Mouse (Mus musculus): Measurements from ENCODE around the gene Echdc2. TPM values are rescaled to one million over a fixed set of nuclear protein-coding genes. Genes with fewer than 3 reads are reported as not detected.
"Not testable (repeated sequence)": the region's sequence is repeated elsewhere in the genome, so short reads cannot be mapped to it uniquely, and the experiment has no call there.

Echdc2 gene
- total and polyA plus RNA-seq, 3 experiments = 45.5 to 54.3 (median 51.1) TPM

- H3K9me3 ChIP-seq (replicated peaks; ENCODE audit: low read length) = peaks cover 5% of the 10 kb centered on the region
- dilution Hi-C loops (cut with MboI; ENCODE audit: extremely low pct_ligation_motif_present, extremely low pct_unique_long_range_greater_than_20kb, low sequenced_read_pairs) = no loop called here
- H3K27me3 ChIP-seq (replicated peaks) = no peaks in the 10 kb centered on the region
- in situ Hi-C loops (cut with MboI; ENCODE audit: low pct_ligation_motif_present, low pct_unique_long_range_greater_than_20kb, low sequenced_read_pairs) = no loop called here
- H3K36me3 ChIP-seq (replicated peaks in 1 of 2; ENCODE audit: control insufficient read depth in 1 of 2, insufficient read depth in 1 of 2, low read length in 1 of 2) = no peaks in the 10 kb centered on the region
- H3K27ac ChIP-seq (ENCODE audit: insufficient read depth, low read depth) = no peak within 1 kb of the TSS
- TF ChIP-seq ZMIZ1 (IDR thresholded peaks at IDR 0.05; ENCODE audit: low read depth, low read length) = no peak
- no peak for TF ChIP-seq MAX (IDR thresholded peaks at IDR 0.05; ENCODE audit: low read length)
- TF ChIP-seq TBP (conservative IDR thresholded peaks at IDR 0.05; ENCODE audit: low read depth, low read length) = no peak
- TF ChIP-seq NRF1 (IDR thresholded peaks at IDR 0.05; ENCODE audit: low read depth, low read length) = no peak
- TF ChIP-seq IRF4 (IDR thresholded peaks at IDR 0.05; ENCODE audit: low read depth, low read length) = no peak
- TF ChIP-seq ZNF384 (IDR thresholded peaks at IDR 0.05; ENCODE audit: low read depth, low read length) = no peak
- no peak for TF ChIP-seq POLR2AphosphoS2 (IDR thresholded peaks at IDR 0.05; ENCODE audit: low read depth, low read length)
- TF ChIP-seq USF1 (IDR thresholded peaks at IDR 0.05; ENCODE audit: low read depth, low read length) = no peak
- TF ChIP-seq EP300 (IDR thresholded peaks at IDR 0.05; ENCODE audit: low read length) = no peak
- TF ChIP-seq JUND (conservative IDR thresholded peaks at IDR 0.05; ENCODE audit: low read depth, low read length) = no peak
- TF ChIP-seq MXI1 (IDR thresholded peaks at IDR 0.05; ENCODE audit: low read depth, low read length) = no peak
- no peak for TF ChIP-seq PAX5 (IDR thresholded peaks at IDR 0.05; ENCODE audit: low read length)
- TF ChIP-seq CTCF (conservative IDR thresholded peaks at IDR 0.05 in 1 of 2, IDR thresholded peaks at IDR 0.05 in 1 of 2; ENCODE audit: low read depth in 2 of 2, low read length in 2 of 2) = no peak
- no peak for TF ChIP-seq SMC3 (IDR thresholded peaks at IDR 0.05; ENCODE audit: low read depth, low read length)
- no peak for TF ChIP-seq HCFC1 (IDR thresholded peaks at IDR 0.05; ENCODE audit: low read depth, low read length)
- H3K9ac ChIP-seq (ENCODE audit: insufficient read depth, low read depth) = no peak within 1 kb of the TSS
- H3K79me2 ChIP-seq (replicated peaks; ENCODE audit: control insufficient read depth, extremely low read depth, insufficient read depth, poor library complexity, severe bottlenecking) = no peaks in the 10 kb centered on the region
- DNase-seq (ENCODE audit: extremely low read depth) = no peak
- peaks cover 0 to 7% of the 10 kb centered on the region in 2 experiments; a peak in 2 of 4 replicates for H3K4me1 ChIP-seq (ENCODE audit: control insufficient read depth in 1 of 2, insufficient read depth in 2 of 2)
- no peak within 1 kb of the TSS for H3K4me2 ChIP-seq (ENCODE audit: insufficient read depth, low read depth, poor library complexity, severe bottlenecking)
- H3K4me3 ChIP-seq (replicated peaks in 1 of 3; ENCODE audit: low read depth in 2 of 3, low read length in 2 of 3, poor library complexity in 1 of 3) = no peak within 1 kb of the TSS
Observed at GRCm38 (mm10) chr4:108144880-108145279, 20.4 kb upstream of the Echdc2 start, which contains the start of gene Scp2. Gene Scp2, minus strand, starts transcription at chr4:108144998.

GRCm38 (mm10) chr4:108145554-108145953, 19.7 kb upstream of the Echdc2 start:
- H3K27ac ChIP-seq (ENCODE audit: insufficient read depth, low read depth); H3K4me2 ChIP-seq (ENCODE audit: insufficient read depth, low read depth, poor library complexity, severe bottlenecking); DNase-seq (ENCODE audit: extremely low read depth); H3K36me3 ChIP-seq (replicated peaks in 1 of 2; ENCODE audit: control insufficient read depth in 1 of 2, insufficient read depth in 1 of 2, low read length in 1 of 2); H3K9me3 ChIP-seq (replicated peaks; ENCODE audit: low read length); H3K4me1 ChIP-seq (ENCODE audit: control insufficient read depth in 1 of 2, insufficient read depth in 2 of 2); in situ Hi-C loops (cut with MboI; ENCODE audit: low pct_ligation_motif_present, low pct_unique_long_range_greater_than_20kb, low sequenced_read_pairs); H3K27me3 ChIP-seq (replicated peaks); H3K4me3 ChIP-seq (replicated peaks in 1 of 3; ENCODE audit: low read depth in 2 of 3, low read length in 2 of 3, poor library complexity in 1 of 3); H3K79me2 ChIP-seq (replicated peaks; ENCODE audit: control insufficient read depth, extremely low read depth, insufficient read depth, poor library complexity, severe bottlenecking); dilution Hi-C loops (cut with MboI; ENCODE audit: extremely low pct_ligation_motif_present, extremely low pct_unique_long_range_greater_than_20kb, low sequenced_read_pairs); H3K9ac ChIP-seq (ENCODE audit: insufficient read depth, low read depth): not testable (repeated sequence)

GRCm38 (mm10) chr4:108155141-108155540, 10.1 kb upstream of the Echdc2 start:
- H3K27ac ChIP-seq (ENCODE audit: insufficient read depth, low read depth); H3K9ac ChIP-seq (ENCODE audit: insufficient read depth, low read depth); H3K36me3 ChIP-seq (replicated peaks in 1 of 2; ENCODE audit: control insufficient read depth in 1 of 2, insufficient read depth in 1 of 2, low read length in 1 of 2); H3K9me3 ChIP-seq (replicated peaks; ENCODE audit: low read length); DNase-seq (ENCODE audit: extremely low read depth); H3K4me1 ChIP-seq (ENCODE audit: control insufficient read depth in 1 of 2, insufficient read depth in 2 of 2); H3K79me2 ChIP-seq (replicated peaks; ENCODE audit: control insufficient read depth, extremely low read depth, insufficient read depth, poor library complexity, severe bottlenecking); H3K27me3 ChIP-seq (replicated peaks); dilution Hi-C loops (cut with MboI; ENCODE audit: extremely low pct_ligation_motif_present, extremely low pct_unique_long_range_greater_than_20kb, low sequenced_read_pairs); H3K4me2 ChIP-seq (ENCODE audit: insufficient read depth, low read depth, poor library complexity, severe bottlenecking); in situ Hi-C loops (cut with MboI; ENCODE audit: low pct_ligation_motif_present, low pct_unique_long_range_greater_than_20kb, low sequenced_read_pairs); H3K4me3 ChIP-seq (replicated peaks in 1 of 3; ENCODE audit: low read depth in 2 of 3, low read length in 2 of 3, poor library complexity in 1 of 3): not testable (repeated sequence)

Measured in CH12.LX (cell line).